Mouse (Mus musculus) kidney, embryonic 14.5 days (tissue): ENCODE data around the gene Gm20721. TPM values are rescaled to one million over a fixed set of nuclear protein-coding genes. Genes with fewer than 3 reads are reported as not detected.

ENCODE experiments used
- ATAC-seq: fragments of 200-750 bp; cut with Nextera tagmentation; 2 replicates; pipeline ENCODE4 v1.8.0; 2017; ENCODE audit warnings: moderate number of reproducible peaks, mild to moderate bottlenecking, moderate TSS enrichment, moderate library complexity; ENCODE audit not compliant: low FRiP score, low TSS enrichment
- H3K27ac ChIP-seq: fragments of 300-500 bp; sonication (generic); 2 replicates; pipeline ENCODE4 v1.5.1; 2014; ENCODE audit warnings: low read depth, mild to moderate bottlenecking, low read length, moderate library complexity, mixed read lengths
- H3K27me3 ChIP-seq: fragments of 300-500 bp; sonication (generic); 2 replicates; pipeline ENCODE4 v1.6.1; 2014; ENCODE audit warnings: mild to moderate bottlenecking, low read length; ENCODE audit not compliant: control insufficient read depth, insufficient read depth
- H3K36me3 ChIP-seq: fragments of 300-500 bp; sonication (generic); 2 replicates; pipeline ENCODE4 v1.6.1; 2014; ENCODE audit warnings: low read length, mixed read lengths; ENCODE audit not compliant: control insufficient read depth, insufficient read depth
- H3K4me1 ChIP-seq: fragments of 300-500 bp; sonication (generic); 2 replicates; pipeline ENCODE4 v1.6.1; 2014; ENCODE audit warnings: low read length, mixed read lengths; ENCODE audit not compliant: control insufficient read depth, insufficient read depth
- H3K4me2 ChIP-seq: fragments of 300-500 bp; sonication (generic); replicated peaks from 2 replicates; pipeline ENCODE4 v1.6.1; 2014; ENCODE audit warnings: low read depth, mild to moderate bottlenecking, low read length
- H3K4me3 ChIP-seq: fragments of 300-500 bp; sonication (generic); 2 replicates; pipeline ENCODE4 v1.5.1; 2014; ENCODE audit warnings: mild to moderate bottlenecking, low read length
- H3K9ac ChIP-seq: fragments of 300-500 bp; sonication (generic); 2 replicates; pipeline ENCODE4 v1.6.1; 2014; ENCODE audit warnings: low read depth, mild to moderate bottlenecking, low read length, moderate library complexity
- H3K9me3 ChIP-seq: fragments of 300-500 bp; sonication (generic); 2 replicates; pipeline ENCODE4 v1.6.1; 2016; ENCODE audit warnings: low read length; ENCODE audit not compliant: control insufficient read depth
- WGBS: fragments of 180-500 bp; shearing (Covaris S2); extraction: QIAGEN DNeasy Blood & Tissue Kit; methylation state at CpG from one replicate; pipeline ENCODE4 v1.1.7; 2014; 5-methylcytosine and 5-hydroxymethylcytosine counted together
- polyA plus RNA-seq: library from polyadenylated mRNA; unstranded; fragments of >200 nt; fragmentation: Nextera tagmentation; extraction: Ambion mirVana; gene quantifications from 2 replicates; pipeline ENCODE4 v1.2.1, GENCODE M21; 2014

The Gm20721 gene
- polyA plus RNA-seq, 1 experiment from 2014 or later = 10.1 TPM

DNA sequence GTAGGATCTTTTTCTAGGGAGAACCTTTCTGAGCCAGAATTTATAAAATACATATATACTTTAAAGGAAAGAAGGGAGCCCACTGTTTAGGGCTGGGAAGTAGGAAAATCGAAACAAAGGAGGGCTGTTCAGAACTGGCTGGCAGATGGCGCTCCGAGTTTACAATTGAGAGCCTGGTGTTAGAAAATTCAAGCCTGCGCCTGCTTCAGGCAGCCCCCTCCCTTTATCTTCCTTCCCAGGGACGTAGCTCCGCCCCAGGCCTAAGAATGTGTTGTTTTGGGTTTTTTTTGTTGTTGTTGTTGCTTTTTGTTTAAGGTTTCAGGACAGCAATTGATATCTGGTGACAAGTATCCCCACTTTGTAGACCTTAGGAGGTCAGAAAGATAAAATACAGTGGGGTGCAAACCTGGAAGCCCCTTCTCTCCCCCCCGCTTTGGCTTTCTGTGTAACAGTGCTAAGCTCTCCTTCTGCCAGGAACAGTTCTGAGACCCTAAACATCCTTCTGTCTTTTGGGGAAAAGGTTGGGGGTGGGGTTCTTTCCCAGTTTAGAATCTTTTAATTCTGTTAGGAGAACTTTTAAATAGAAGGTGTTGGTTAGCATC is 35.5 kb downstream of the Gm20721 start:
- Histone ChIP-seq H3K4me3 (no peak overlapping the region), H3K27me3 (no peaks in the 10 kb centered on the region), H3K4me1 (peaks cover 4% of the 10 kb centered on the region; the same call in 1 of the 2 replicates), H3K4me2 (no peak overlapping the region), H3K9me3 (no peaks in the 10 kb centered on the region), H3K9ac (no peak overlapping the region), H3K27ac (no peak overlapping the region), H3K36me3 (no peaks in the 10 kb centered on the region)
- 15% methylated on average over 7 of the region's 7 CpGs for WGBS
- ATAC-seq = peak; percentile 72

DNA sequence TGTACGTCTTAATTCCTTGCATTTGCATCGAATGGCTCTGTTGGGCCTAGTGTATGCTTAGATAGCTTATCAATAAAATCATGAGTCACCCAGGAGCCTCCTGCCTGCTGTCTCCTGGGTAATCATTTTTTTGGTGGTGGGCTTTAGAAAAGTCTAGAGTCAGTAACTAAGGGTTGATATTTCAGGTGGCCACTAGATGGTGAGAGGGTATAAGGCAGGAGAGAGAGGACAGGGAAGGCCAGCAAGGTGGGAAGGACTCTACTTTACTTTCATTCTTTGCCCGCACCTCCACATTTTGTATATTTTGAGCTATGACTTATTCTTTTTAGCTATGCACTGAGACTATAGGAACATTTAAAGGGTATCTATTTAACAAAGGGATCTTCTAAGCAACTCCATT is 38.6 kb downstream of the Gm20721 start:
- no peak overlapping the region for H3K4me2 ChIP-seq
- no peak overlapping the region for H3K4me3 ChIP-seq
- no peaks in the 10 kb centered on the region for H3K9me3 ChIP-seq
- H3K27ac ChIP-seq = no peak overlapping the region
- H3K36me3 ChIP-seq = no peaks in the 10 kb centered on the region
- ATAC-seq = no peak
- whole genome bisulfite sequencing = 78% methylated on average over 3 of the region's 3 CpGs
- H3K4me1 ChIP-seq = peaks cover 4% of the 10 kb centered on the region; the same call in 1 of the 2 replicates
- H3K9ac ChIP-seq = no peak overlapping the region
- no peaks in the 10 kb centered on the region for H3K27me3 ChIP-seq

DNA sequence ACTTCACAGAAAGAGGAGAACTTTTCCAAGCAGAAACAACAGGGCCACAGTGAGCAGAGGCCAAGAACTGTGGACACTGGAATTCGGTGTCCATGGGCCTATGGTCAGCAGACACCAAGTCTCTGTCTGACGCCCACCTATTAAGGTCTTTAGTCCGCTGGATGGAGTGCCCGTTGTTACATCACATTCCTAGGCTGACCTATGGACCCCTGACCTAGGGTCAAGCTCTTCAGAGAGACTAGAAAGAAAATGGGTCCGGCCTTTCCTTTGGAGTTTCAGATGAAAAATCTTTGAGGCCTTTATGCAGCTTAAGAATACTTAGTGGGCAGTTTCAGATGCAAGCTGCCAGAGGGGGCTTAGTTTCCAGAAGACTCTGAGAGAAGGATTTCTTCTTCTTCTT is 40.9 kb downstream of the Gm20721 start:
- Histone ChIP-seq H3K9ac (no peak overlapping the region), H3K27me3 (no peaks in the 10 kb centered on the region), H3K27ac (no peak overlapping the region), H3K4me1 (no peaks in the 10 kb centered on the region), H3K4me2 (no peak overlapping the region), H3K36me3 (no peaks in the 10 kb centered on the region), H3K9me3 (peaks cover 3% of the 10 kb centered on the region), H3K4me3 (no peak overlapping the region)
- 18% methylated on average over 5 of the region's 5 CpGs for WGBS
- ATAC-seq = no peak

DNA sequence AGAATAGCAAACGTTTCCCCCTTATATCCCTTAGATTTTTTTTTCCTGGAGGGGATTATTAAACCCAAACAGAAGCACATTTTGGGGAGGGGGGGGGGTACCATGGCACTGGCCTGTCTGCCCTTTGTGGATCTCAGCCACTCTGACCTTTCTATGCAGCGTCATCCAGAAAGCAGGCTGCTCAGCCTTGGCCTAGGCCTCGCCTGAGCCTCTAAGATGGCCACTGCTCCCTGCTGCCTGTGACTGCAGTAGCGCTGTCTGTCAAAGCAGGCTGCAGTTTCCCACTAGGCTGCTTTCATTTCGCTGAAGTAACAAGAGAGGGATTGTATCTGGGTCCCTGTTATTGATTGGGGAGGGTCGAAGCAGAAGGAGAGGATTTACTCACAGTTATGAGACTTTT is 44.0 kb downstream of the Gm20721 start:
- 54% methylated on average over 6 of the region's 6 CpGs for WGBS

DNA sequence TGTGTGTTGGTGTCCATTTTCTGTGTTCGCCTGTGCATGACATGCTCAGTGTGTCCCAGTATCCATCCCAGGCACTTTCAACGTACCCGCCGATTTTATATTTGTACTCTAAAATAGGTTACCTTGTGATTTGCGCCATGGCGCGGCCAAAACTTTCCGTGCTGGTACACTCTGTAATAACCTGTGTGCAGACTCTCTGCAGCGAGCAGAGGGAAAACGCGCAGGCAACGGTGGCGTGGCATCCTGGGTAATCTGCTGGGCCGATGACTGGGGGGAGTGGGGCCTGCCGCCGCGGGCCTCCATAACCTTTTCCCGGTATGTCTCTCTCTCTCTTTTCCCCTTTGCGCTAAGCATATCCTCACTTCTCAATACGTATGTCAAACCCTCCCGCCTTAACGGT is 45.8 kb downstream of the Gm20721 start:
- 54% methylated on average over 22 of the region's 22 CpGs for WGBS
- Histone ChIP-seq H3K27me3 (peaks cover 29% of the 10 kb centered on the region), H3K4me2 (peak overlapping the region; percentile 53), H3K9me3 (peaks cover 53% of the 10 kb centered on the region), H3K9ac (0 out of 2 replicates have a peak overlapping the region, but pooled peaks have one; percentile 18), H3K4me3 (peak overlapping the region; percentile 37), H3K27ac (no peak overlapping the region), H3K4me1 (no peaks in the 10 kb centered on the region), H3K36me3 (no peaks in the 10 kb centered on the region)
- no peak for ATAC-seq

More for the DNA sequence above, 44.0 kb downstream of the Gm20721 start:
- Histone ChIP-seq H3K9me3 (peaks cover 34% of the 10 kb centered on the region), H3K27me3 (peaks cover 21% of the 10 kb centered on the region), H3K27ac (no peak overlapping the region), H3K4me3 (no peak overlapping the region), H3K4me1 (no peaks in the 10 kb centered on the region), H3K36me3 (no peaks in the 10 kb centered on the region), H3K9ac (no peak overlapping the region), H3K4me2 (no peak overlapping the region)
- ATAC-seq = no peak

DNA sequence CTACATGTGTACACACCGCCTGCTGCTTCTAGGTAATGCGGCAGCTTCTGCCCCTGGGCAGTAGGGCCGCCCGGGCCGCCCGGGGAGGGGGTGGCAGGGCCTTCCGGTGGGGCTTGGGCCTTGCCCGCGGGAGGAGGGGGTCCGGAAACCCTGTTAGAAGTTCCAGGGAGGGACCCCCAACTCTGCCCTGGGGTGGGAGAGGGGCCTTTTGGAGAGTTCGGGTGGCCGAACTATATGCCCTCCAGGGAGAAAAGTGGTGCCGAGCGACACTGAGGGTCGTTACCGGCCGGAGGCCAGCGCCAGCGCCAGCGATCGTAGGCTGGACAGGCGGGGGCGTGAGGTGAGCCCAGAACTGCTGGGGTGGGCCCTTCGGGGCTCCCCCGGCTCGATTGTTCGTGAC is 46.3 kb downstream of the Gm20721 start:
- H3K36me3 ChIP-seq = no peaks in the 10 kb centered on the region
- H3K27ac ChIP-seq = no peak overlapping the region
- H3K4me2 ChIP-seq = peak overlapping the region; percentile 53
- H3K4me3 ChIP-seq = peak overlapping the region; percentile 37
- 61% methylated on average over 26 of the region's 27 CpGs for WGBS
- no peaks in the 10 kb centered on the region for H3K4me1 ChIP-seq
- peaks cover 57% of the 10 kb centered on the region for H3K9me3 ChIP-seq
- no peak for ATAC-seq
- peak overlapping the region; percentile 18; the same call in 1 of the 2 replicates for H3K9ac ChIP-seq
- peaks cover 29% of the 10 kb centered on the region for H3K27me3 ChIP-seq

DNA sequence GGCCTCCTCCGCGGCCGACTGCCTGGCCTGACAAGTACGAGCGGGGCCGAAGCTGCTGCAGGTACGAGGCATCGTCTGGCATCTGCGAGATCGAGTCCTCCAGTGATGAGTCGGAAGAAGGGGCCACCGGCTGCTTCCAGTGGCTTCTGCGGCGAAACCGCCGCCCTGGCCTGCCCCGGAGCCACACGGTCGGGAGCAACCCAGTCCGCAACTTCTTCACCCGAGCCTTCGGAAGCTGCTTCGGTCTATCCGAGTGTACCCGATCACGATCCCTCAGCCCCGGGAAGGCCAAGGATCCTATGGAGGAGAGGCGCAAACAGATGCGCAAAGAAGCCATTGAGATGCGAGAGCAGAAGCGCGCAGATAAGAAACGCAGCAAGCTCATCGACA is 46.7 kb downstream of the Gm20721 start:
- Histone ChIP-seq H3K27me3 (peaks cover 29% of the 10 kb centered on the region), H3K4me3 (peak overlapping the region; percentile 37), H3K36me3 (no peaks in the 10 kb centered on the region), H3K9me3 (peaks cover 62% of the 10 kb centered on the region), H3K27ac (no peak overlapping the region), H3K9ac (0 out of 2 replicates have a peak overlapping the region, but pooled peaks have one; percentile 18), H3K4me2 (peak overlapping the region; percentile 53), H3K4me1 (no peaks in the 10 kb centered on the region)
- WGBS = 43% methylated on average over 34 of the region's 34 CpGs
- no peak for ATAC-seq

DNA sequence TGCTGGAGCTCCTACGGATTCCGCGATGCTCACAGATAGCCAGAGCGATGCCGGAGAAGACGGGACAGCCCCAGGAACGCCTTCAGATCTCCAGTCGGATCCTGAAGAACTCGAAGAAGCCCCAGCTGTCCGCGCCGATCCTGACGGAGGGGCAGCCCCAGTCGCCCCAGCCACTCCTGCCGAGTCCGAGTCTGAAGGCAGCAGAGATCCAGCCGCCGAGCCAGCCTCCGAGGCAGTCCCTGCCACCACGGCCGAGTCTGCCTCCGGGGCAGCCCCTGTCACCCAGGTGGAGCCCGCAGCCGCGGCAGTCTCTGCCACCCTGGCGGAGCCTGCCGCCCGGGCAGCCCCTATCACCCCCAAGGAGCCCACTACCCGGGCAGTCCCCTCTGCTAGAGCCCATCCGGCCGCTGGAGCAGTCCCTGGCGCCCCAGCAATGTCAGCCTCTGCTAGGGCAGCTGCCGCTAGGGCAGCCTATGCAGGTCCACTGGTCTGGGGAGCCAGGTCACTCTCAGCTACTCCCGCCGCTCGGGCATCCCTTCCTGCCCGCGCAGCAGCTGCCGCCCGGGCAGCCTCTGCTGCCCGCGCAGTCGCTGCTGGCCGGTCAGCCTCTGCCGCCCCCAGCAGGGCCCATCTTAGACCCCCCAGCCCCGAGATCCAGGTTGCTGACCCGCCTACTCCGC is 47.3 kb downstream of the Gm20721 start:
- Histone ChIP-seq H3K36me3 (no peaks in the 10 kb centered on the region), H3K9ac (no peak overlapping the region), H3K4me3 (peak overlapping the region; percentile 37), H3K4me2 (peak overlapping the region; percentile 53), H3K27ac (no peak overlapping the region), H3K27me3 (peaks cover 29% of the 10 kb centered on the region), H3K4me1 (no peaks in the 10 kb centered on the region), H3K9me3 (peaks cover 65% of the 10 kb centered on the region)
- WGBS = 50% methylated on average over 48 of the region's 48 CpGs
- no peak for ATAC-seq

DNA sequence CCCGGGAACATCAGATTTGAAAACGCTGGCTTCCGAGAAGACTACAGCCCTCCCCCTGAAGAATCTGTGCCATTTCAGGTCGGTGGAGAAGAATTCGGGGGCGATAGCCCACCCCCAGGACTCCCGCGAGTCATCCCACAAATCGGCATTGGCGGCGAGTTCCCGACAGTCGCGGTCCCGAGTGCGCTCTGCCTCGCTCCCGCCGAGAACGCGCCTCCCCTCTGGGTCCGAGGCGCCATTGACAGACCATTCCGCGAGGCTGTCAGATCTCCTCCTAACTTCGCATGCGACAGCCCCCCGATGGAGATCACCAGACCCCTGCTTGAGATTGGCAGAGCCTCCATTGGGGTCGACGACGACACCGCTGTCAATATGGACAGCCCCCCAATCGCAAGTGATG is 48.0 kb downstream of the Gm20721 start:
- Histone ChIP-seq H3K4me1 (0 out of 2 replicates have a peak, but pooled peaks cover 2% of the 10 kb centered on the region), H3K4me3 (peak overlapping the region; percentile 37), H3K36me3 (no peaks in the 10 kb centered on the region), H3K27me3 (peaks cover 29% of the 10 kb centered on the region), H3K4me2 (peak overlapping the region; percentile 53; the same call in 1 of the 2 replicates), H3K27ac (no peak overlapping the region), H3K9ac (no peak overlapping the region), H3K9me3 (peaks cover 65% of the 10 kb centered on the region)
- ATAC-seq = no peak
- 46% methylated on average over 33 of the region's 33 CpGs for WGBS
